Mouse (Mus musculus) hindbrain, embryonic 14.5 days (tissue): ENCODE measurements around the gene AC170998.1. TPM values are rescaled to one million over a fixed set of nuclear protein-coding genes. Genes with fewer than 3 reads are reported as not detected.

Experiments
- ATAC-seq: fragments of 200-750 bp; cut with Nextera tagmentation; 2 replicates; pipeline ENCODE4 v1.8.0; 2017; ENCODE audit warnings: moderate number of reproducible peaks, mild to moderate bottlenecking, moderate TSS enrichment, moderate library complexity; ENCODE audit not compliant: low FRiP score
- DNase-seq: peaks from one replicate; pipeline ENCODE4 v3.0.0-alpha.2; 2015; ENCODE audit warnings: low spot score
- H3K27ac ChIP-seq: fragments of 300-500 bp; sonication (generic); 2 replicates; pipeline ENCODE4 v1.5.1; 2014; ENCODE audit warnings: mild to moderate bottlenecking, moderate library complexity
- H3K27me3 ChIP-seq: fragments of 300-500 bp; sonication (generic); 2 replicates; pipeline ENCODE4 v1.6.1; 2014; ENCODE audit warnings: mild to moderate bottlenecking, low read length, mixed read lengths; ENCODE audit not compliant: control insufficient read depth, insufficient read depth
- H3K36me3 ChIP-seq: fragments of 300-500 bp; sonication (generic); replicated peaks from 2 replicates; pipeline ENCODE4 v1.6.1; 2014; ENCODE audit not compliant: control insufficient read depth, insufficient read depth
- H3K4me1 ChIP-seq: fragments of 300-500 bp; sonication (generic); replicated peaks from 2 replicates; pipeline ENCODE4 v1.6.1; 2014; ENCODE audit warnings: antibody characterized with exemption, low read length, mixed read lengths; ENCODE audit not compliant: control insufficient read depth, insufficient read depth
- H3K4me2 ChIP-seq: fragments of 300-500 bp; sonication (generic); replicated peaks from 2 replicates; pipeline ENCODE4 v1.6.1; 2014; ENCODE audit warnings: mild to moderate bottlenecking, moderate library complexity
- H3K4me3 ChIP-seq: fragments of 300-500 bp; sonication (generic); replicated peaks from 2 replicates; pipeline ENCODE4 v1.5.1; 2014; ENCODE audit warnings: mild to moderate bottlenecking, low read length
- H3K9ac ChIP-seq: fragments of 300-500 bp; sonication (generic); 2 replicates; pipeline ENCODE4 v1.6.1; 2014
- H3K9me3 ChIP-seq: fragments of 300-500 bp; sonication (generic); 2 replicates; pipeline ENCODE4 v1.6.1; 2016; ENCODE audit warnings: low read length; ENCODE audit not compliant: control insufficient read depth
- WGBS: fragments of 180-500 bp; shearing (Covaris S2); extraction: QIAGEN DNeasy Blood & Tissue Kit; methylation state at CpG from one replicate; pipeline ENCODE4 v1.1.7; 2014; 5-methylcytosine and 5-hydroxymethylcytosine counted together
- polyA plus RNA-seq: library from polyadenylated mRNA; unstranded; fragments of >200 nt; fragmentation: Nextera tagmentation; extraction: Ambion mirVana; gene quantifications from 2 replicates; pipeline ENCODE4 v1.2.1, GENCODE M21; 2014

AC170998.1 gene
- polyA plus RNA-seq, 1 experiment from 2014 or later = 2.0 TPM

- peak overlapping the region; percentile 96 for H3K27ac ChIP-seq
- H3K27me3 ChIP-seq = peaks cover 9% of the 10 kb centered on the region
- peak overlapping the region; percentile 77 for H3K4me2 ChIP-seq
- ATAC-seq (no peak), DNase-seq (no peak)
- H3K9me3 ChIP-seq = no peaks in the 10 kb centered on the region
- peak overlapping the region; percentile 97 for H3K9ac ChIP-seq
- under 1% methylated on average over 18 of the region's 18 CpGs for WGBS
- peak overlapping the region; percentile 99 for H3K4me3 ChIP-seq
- no peaks in the 10 kb centered on the region for H3K36me3 ChIP-seq
- peaks cover 18% of the 10 kb centered on the region for H3K4me1 ChIP-seq
Observed at GRCm38 (mm10) chr17:28692341-28692710, 33.6 kb upstream of the AC170998.1 start.

- peak overlapping the region; percentile 97 for H3K9ac ChIP-seq
- ATAC-seq = no peak
- peaks cover 24% of the 10 kb centered on the region for H3K4me1 ChIP-seq
Observed at GRCm38 (mm10) chr17:28693086-28693485, 32.8 kb upstream of the AC170998.1 start.

GRCm38 (mm10) chr17:28694078-28694477 is 31.8 kb upstream of the AC170998.1 start:
- no peak for ATAC-seq
- peaks cover 24% of the 10 kb centered on the region for H3K4me1 ChIP-seq

More at GRCm38 (mm10) chr17:28693086-28693485, 32.8 kb upstream of the AC170998.1 start:
- H3K27me3 ChIP-seq = peaks cover 9% of the 10 kb centered on the region
- H3K27ac ChIP-seq = no peak overlapping the region
- no peaks in the 10 kb centered on the region for H3K9me3 ChIP-seq
- no peaks in the 10 kb centered on the region for H3K36me3 ChIP-seq
- DNase-seq = no peak
- H3K4me3 ChIP-seq = peak overlapping the region; percentile 99
- H3K4me2 ChIP-seq = peak overlapping the region; percentile 77
- 51% methylated on average over 3 of the region's 3 CpGs for WGBS

GRCm38 (mm10) chr17:28694832-28695231 is 31.1 kb upstream of the AC170998.1 start:
- no peaks in the 10 kb centered on the region for H3K36me3 ChIP-seq
- DNase-seq (no peak), ATAC-seq (no peak)
- no peaks in the 10 kb centered on the region for H3K9me3 ChIP-seq
- 80% methylated on average over 4 of the region's 4 CpGs for WGBS
- no peaks in the 10 kb centered on the region for H3K27me3 ChIP-seq
- no peak overlapping the region for H3K9ac ChIP-seq
- H3K4me1 ChIP-seq = peaks cover 24% of the 10 kb centered on the region
- no peak overlapping the region for H3K4me2 ChIP-seq
- no peak overlapping the region for H3K27ac ChIP-seq
- H3K4me3 ChIP-seq = no peak overlapping the region

More at GRCm38 (mm10) chr17:28694078-28694477, 31.8 kb upstream of the AC170998.1 start:
- H3K9me3 ChIP-seq = no peaks in the 10 kb centered on the region
- H3K27ac ChIP-seq = no peak overlapping the region
- no peak for DNase-seq
- H3K9ac ChIP-seq = no peak overlapping the region
- peaks cover 7% of the 10 kb centered on the region for H3K27me3 ChIP-seq
- 79% methylated on average over 2 of the region's 2 CpGs for WGBS
- no peak overlapping the region for H3K4me3 ChIP-seq
- no peaks in the 10 kb centered on the region for H3K36me3 ChIP-seq
- no peak overlapping the region for H3K4me2 ChIP-seq

GRCm38 (mm10) chr17:28696641-28697040 is 29.2 kb upstream of the AC170998.1 start:
- Histone ChIP-seq H3K9me3 (no peaks in the 10 kb centered on the region), H3K4me2 (no peak overlapping the region), H3K27me3 (no peaks in the 10 kb centered on the region), H3K4me3 (no peak overlapping the region), H3K9ac (no peak overlapping the region), H3K36me3 (no peaks in the 10 kb centered on the region), H3K4me1 (peaks cover 24% of the 10 kb centered on the region), H3K27ac (no peak overlapping the region)
- 65% methylated on average over 2 of the region's 2 CpGs for WGBS
- ATAC-seq = no peak
- DNase-seq = no peak

GRCm38 (mm10) chr17:28697290-28698195 is 28.3 kb upstream of the AC170998.1 start:
- H3K4me2 ChIP-seq = no peak overlapping the region
- no peak overlapping the region for H3K9ac ChIP-seq
- H3K27me3 ChIP-seq = no peaks in the 10 kb centered on the region
- H3K4me3 ChIP-seq = no peak overlapping the region
- no peak overlapping the region for H3K27ac ChIP-seq
- DNase-seq (no peak), ATAC-seq (no peak)
- no peaks in the 10 kb centered on the region for H3K9me3 ChIP-seq
- H3K4me1 ChIP-seq = peaks cover 23% of the 10 kb centered on the region
- 81% methylated on average over 13 of the region's 13 CpGs for WGBS
- H3K36me3 ChIP-seq = no peaks in the 10 kb centered on the region

GRCm38 (mm10) chr17:28698245-28698644 is 27.6 kb upstream of the AC170998.1 start:
- no peak for DNase-seq
- no peak overlapping the region for H3K4me2 ChIP-seq
- H3K9me3 ChIP-seq = no peaks in the 10 kb centered on the region
- no peak overlapping the region for H3K4me3 ChIP-seq
- no peaks in the 10 kb centered on the region for H3K36me3 ChIP-seq
- H3K27ac ChIP-seq = no peak overlapping the region
- no peak for ATAC-seq
- 44% methylated on average over 4 of the region's 4 CpGs for whole genome bisulfite sequencing
- no peaks in the 10 kb centered on the region for H3K27me3 ChIP-seq
- peaks cover 16% of the 10 kb centered on the region for H3K4me1 ChIP-seq
- no peak overlapping the region for H3K9ac ChIP-seq

- Histone ChIP-seq H3K9me3 (no peaks in the 10 kb centered on the region), H3K4me1 (peaks cover 12% of the 10 kb centered on the region), H3K27ac (no peak overlapping the region), H3K4me2 (no peak overlapping the region), H3K4me3 (no peak overlapping the region), H3K27me3 (no peaks in the 10 kb centered on the region), H3K9ac (no peak overlapping the region), H3K36me3 (no peaks in the 10 kb centered on the region)
- DNase-seq = no peak
- no peak for ATAC-seq
- WGBS = 90% methylated on average over 2 of the region's 2 CpGs
Observed at GRCm38 (mm10) chr17:28698672-28699071, 27.2 kb upstream of the AC170998.1 start.

GRCm38 (mm10) chr17:28699789-28700188 is 26.1 kb upstream of the AC170998.1 start:
- Histone ChIP-seq H3K4me3 (no peak overlapping the region), H3K9me3 (no peaks in the 10 kb centered on the region), H3K27me3 (no peaks in the 10 kb centered on the region), H3K36me3 (no peaks in the 10 kb centered on the region), H3K27ac (no peak overlapping the region), H3K4me1 (peaks cover 9% of the 10 kb centered on the region; the same call in 1 of the 2 replicates), H3K4me2 (no peak overlapping the region), H3K9ac (no peak overlapping the region)
- 83% methylated on average over 7 of the region's 7 CpGs for WGBS
- ATAC-seq = no peak
- DNase-seq = no peak
